Comparison of ENCODE assay signal across 12 mouse cellular contexts in genomic region chr2:178244866-178245265, GRCm38 (mm10).
A peak's percentile ranks its signal among the peaks of the same experiment; 100 is the strongest.
DNase-seq lines count a peak whose midpoint lies in the region; ATAC-seq lines count a peak whose summit lies in the region.
"Had no signal": no experiment of that assay in that cellular context is flagged by ENCODE, and none has a peak within 500 bp of the region (broad histone marks: within the 10 kb centered on the region; RNA-seq: fewer than 3 reads in every experiment).

No protein-coding gene starts in this region.

- ATAC-seq in inflammation-experienced regulatory T-cells, adult 6 months, result no peak
- ATAC-seq: forebrain, embryonic 13.5 days; forebrain, postnatal 0 days; intestine, embryonic 16.5 days had no signal

- peak; percentile 69 for DNase-seq in cerebellum, adult 11-12 months
- DNase-seq in cerebellum, postnatal 4 days (ENCODE audit: low spot score in 2 of 2), result no peak
- peak; percentile 61 for DNase-seq in cerebellum, adult 8-10 months
- DNase-seq in cerebellum, postnatal 14 days, result peak; percentile 71 to 75
- DNase-seq in embryo, embryonic 10.5 days (ENCODE audit: low spot score), result no peak
- no peak for DNase-seq in right cerebral cortex, postnatal 4 days
- DNase-seq: adrenal gland, postnatal 10 days; forebrain, postnatal 0 days; gastrocnemius, postnatal 14 days had no signal

Comparison
In these comparisons a context has a peak if more than half of its experiments do, and no peak if none do; other contexts are left out.
1. DNase-seq: peak in cerebellum, adult 11-12 months (single experiment), cerebellum, adult 8-10 months (single experiment) and cerebellum, postnatal 14 days (2 of 2); none in cerebellum, postnatal 4 days (0 of 2), embryo, embryonic 10.5 days (single experiment) and right cerebral cortex, postnatal 4 days (single experiment).